Mouse (Mus musculus) frontal cortex, postnatal 36 days (tissue): Measurements from ENCODE around the gene Slc6a9.

Experiments used
- DNase-seq, 2 experiments: peaks; one replicate each; pipeline ENCODE4 v3.0.0; 2022; ENCODE audit warnings: low spot score in 2 of 2

Slc6a9 gene

DNA sequence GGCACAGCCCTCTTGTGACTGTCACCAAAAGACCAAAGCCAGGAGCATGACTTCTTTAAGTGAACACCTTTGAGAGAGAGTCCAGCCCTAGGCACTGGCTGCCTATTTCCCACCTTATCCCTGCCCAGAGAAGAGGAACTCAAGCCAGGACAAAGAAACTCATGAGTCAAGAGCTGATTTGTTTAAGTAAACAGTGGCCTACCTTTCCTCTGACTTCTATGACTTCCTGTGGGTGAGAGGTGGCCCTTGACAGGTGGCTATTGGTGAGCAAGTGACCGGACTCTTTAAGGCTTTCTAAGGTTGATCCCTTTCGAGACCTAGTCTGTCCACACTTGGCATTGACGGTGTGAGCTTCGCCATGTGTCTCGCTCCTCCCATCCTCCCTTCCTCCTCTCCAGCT, 6.5 kb downstream of the Slc6a9 start:
- DNase-seq: no peak

DNA sequence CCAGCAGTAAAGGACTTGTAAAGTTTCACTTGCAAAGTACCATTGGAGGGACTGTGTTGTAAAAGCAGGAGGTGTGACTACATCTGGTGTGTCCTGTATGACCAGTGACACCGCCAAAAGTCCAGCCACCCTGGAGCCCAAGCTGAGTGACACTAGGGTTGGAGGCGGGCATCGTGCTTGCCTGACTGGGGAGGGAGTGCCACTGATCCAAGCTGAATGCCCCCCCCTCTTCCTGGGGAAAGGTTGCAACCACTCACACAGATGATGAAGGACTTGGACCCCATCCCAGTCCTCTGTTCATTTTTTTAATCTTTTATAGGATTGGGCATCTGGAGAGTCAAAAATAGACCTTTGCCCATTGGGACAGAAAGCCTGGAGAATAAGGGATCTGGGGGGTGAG, 7.3 kb downstream of the Slc6a9 start:
- DNase-seq: no peak

DNA sequence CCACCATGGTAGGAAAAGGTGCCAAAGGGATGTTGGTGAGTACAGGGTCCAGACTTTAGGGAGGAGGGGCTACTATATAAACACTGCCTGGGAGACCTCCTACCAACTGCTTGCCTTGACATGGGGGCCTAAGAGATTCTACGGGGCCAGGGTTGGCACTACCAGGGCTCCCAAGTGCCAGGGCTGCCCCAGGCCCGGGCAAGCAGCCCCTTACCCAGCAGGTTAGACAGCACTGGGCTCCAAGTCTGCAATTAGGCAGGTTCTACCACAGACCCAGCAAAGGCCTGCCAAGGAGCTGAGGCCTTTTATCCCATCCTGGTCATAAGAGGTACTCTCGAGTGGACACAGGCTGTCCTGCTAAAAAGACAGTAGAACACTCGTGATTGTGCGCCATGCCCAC, 8.8 kb downstream of the Slc6a9 start:
- no peak for DNase-seq

DNA sequence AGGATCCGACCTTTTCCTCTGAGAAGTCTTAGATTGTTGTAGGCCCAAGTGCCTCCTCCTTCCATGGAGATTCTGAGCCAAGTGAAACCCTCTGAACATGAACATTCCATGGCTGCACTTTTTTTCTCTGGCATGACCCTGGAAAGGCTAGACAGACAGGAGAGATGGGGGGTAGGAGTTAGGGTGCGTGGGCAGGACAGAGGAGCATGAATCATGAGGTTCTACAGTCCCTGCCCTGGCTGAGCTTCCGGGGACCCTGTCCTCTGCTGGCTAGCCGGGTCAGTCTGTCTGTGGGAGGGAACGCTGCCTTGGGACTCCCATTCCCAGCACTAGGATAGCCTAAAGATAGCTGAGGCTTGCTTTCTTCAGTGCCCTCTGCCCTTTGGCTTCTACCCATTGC, 10.2 kb downstream of the Slc6a9 start:
- DNase-seq: no peak

DNA sequence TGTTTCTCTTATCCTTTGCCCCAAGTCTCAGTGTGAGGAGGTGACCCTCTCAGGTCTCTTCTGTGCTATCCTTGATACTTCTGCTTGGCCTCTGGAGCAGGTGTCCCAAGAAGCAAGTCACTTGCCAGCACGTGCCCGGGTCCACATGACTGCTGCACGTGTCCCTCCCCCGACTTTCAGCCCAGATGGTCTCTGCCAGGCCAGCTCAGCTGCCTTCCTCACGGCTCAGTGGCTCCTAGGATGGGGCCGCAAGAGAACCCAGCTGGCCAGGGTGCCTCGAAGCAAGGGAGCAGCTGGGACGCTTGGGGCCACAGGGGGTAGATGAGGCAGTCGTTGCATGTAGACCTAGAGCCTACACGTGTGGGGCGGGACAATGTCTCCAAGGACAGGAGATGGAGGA, 11.0 kb downstream of the Slc6a9 start:
- no peak for DNase-seq

- DNase-seq: no peak
Measured at GRCm38 (mm10) chr4:117846261-117846660, 12.0 kb downstream of the Slc6a9 start.

- peak in 1 of 2 experiments; percentile 52 for DNase-seq
Measured at GRCm38 (mm10) chr4:117847011-117847410, 12.7 kb downstream of the Slc6a9 start.

DNA sequence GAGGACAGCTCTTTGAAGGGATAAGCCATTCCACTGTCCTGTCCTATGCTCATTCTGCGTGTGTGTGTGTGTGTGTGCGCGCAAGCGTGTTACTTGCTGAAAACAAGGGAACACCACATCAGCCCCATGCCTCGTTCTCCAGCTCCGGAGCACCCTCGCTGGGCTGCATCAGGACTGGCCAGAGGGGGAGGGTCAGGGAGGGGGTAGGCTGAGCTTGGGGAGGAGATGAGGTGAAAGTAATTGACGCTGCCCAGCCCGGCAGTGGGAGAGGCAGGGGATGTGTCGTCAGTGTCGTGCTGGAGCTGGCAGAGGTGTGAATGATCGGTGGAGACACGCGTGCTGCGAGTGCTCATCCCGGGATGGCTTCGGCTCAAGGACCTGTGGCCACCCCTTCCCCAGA, 14.8 kb downstream of the Slc6a9 start:
- DNase-seq: no peak

DNA sequence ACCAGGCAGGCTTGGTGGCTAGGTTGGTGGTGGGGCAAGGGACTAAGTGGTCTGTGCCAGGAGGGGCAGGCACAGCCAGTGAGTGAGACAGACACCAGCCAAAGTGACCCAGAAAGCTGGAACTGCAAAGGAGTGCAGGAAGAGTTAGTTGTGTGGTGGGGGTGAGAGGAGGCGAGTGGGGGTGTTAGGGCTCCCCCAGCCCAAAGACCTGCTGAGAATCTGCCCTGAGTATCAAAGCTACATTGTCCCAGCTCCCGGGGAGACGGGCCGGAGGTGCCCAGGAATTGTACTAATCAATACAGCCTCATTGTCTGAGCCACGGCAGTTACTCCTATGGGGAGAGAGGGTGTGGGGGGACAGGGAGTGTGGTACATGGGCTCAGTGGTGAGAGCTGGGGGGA, 15.2 kb downstream of the Slc6a9 start:
- DNase-seq: no peak

DNA sequence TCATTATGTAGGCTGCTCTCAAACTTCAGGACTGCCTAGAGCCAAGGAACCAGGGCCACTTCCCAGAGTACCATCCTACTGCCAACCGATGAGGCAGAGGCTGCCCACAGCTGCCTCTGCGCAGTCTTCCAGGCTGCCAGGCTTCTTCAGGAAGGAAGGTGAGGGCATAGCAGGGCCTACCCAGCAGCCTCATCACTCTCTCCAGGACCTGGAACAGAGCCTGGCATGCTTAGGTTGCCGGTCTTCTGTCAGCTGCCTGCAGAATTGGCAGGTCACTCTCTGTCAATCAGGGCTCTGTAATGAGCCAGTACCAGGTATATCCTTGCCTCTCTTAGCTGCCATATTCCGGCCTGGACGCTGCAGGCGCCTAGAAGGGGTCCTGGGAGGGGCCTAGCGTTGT, 15.9 kb downstream of the Slc6a9 start:
- no peak for DNase-seq

GRCm38 (mm10) chr4:117850871-117851270, 16.6 kb downstream of the Slc6a9 start:
- no peak for DNase-seq

GRCm38 (mm10) chr4:117852152-117852868, 18.0 kb downstream of the Slc6a9 start:
- no peak for DNase-seq

- no peak for DNase-seq
Measured at GRCm38 (mm10) chr4:117855146-117855545, 20.8 kb downstream of the Slc6a9 start.

GRCm38 (mm10) chr4:117858794-117859193, 24.5 kb downstream of the Slc6a9 start:
- peak; percentile 55 to 57 for DNase-seq

- no peak for DNase-seq
Measured at GRCm38 (mm10) chr4:117860570-117860969, 26.3 kb downstream of the Slc6a9 start.

DNA sequence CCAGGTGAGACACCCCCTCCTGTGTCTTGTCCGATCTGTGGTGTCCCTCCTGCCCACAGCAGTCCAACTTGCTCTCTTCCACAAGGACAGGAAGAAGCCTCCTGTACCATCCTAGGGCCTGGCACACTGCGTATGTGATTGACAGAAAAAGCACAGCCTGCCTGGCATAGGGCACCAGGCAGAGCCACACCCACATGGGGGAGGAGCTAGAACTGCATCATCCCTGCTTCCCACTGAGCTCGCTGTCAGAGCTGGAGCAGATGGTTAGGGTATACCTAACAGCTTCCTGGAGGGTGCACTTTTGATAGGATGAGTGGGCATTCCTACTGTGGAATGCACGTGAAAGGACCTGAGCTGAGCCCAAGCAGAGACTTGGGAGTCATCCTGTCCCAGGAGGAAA, 28.5 kb downstream of the Slc6a9 start:
- DNase-seq: peak in 1 of 2 experiments; percentile 66

GRCm38 (mm10) chr4:117866083-117866482, 31.8 kb downstream of the Slc6a9 start:
- no peak for DNase-seq

GRCm38 (mm10) chr4:117867000-117867399, 32.7 kb downstream of the Slc6a9 start:
- DNase-seq: no peak

DNA sequence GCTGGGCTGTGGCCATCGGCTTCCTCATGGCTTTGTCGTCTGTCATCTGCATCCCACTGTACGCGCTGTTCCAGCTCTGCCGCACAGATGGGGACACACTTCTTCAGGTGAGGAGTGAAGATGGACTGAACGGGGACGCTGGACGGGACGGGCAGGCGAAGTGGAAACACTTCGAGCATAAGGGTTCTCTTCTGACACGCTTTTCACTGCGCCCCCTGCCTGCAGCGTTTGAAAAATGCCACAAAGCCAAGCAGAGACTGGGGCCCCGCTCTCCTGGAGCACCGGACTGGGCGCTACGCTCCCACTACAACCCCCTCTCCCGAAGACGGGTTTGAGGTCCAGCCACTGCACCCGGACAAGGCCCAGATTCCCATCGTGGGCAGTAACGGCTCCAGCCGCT, 33.5 kb downstream of the Slc6a9 start:
- DNase-seq: peak in 1 of 2 experiments; percentile 52

DNA sequence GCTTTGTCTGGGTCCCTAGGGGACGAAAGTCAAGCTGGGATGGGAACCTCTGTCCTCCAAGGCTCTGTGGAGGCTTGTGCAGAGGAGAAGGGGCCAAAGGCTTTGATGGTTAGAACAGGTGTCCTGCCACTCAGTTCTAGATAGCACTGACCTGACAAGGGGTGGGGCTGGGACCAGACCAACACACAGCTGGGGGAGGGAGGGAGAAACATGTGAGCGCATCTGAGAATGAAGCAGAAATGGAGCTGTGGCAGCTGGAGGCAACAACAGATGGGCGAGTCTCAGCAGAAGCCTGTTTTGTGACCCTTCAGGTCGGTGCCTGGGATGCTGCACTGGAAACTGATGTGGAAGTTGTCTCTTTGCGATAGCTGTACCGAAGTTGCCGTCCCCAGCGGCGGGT, 35.0 kb downstream of the Slc6a9 start:
- DNase-seq: no peak

GRCm38 (mm10) chr4:117870437-117870836, 36.1 kb downstream of the Slc6a9 start:
- DNase-seq: no peak

DNA sequence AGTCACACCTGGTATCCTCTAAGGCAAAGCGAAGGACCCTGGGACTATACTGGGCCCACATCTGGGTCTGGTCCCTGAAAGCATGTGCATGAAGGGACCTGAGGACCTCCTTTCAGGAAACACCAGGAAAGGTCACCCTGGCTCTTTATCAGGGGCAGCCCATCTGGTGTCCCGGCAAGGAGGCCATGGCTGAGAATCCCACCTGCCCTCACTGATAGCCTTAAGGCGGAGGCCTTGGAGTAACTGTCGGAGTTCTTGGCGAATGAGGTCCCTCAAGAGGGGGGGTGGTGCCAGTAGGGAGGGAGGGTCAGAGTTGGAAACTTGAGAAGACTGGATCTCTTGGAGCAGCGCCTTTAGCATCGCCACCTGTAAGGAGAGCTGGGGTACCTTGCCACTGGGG, 37.5 kb downstream of the Slc6a9 start:
- no peak for DNase-seq

DNA sequence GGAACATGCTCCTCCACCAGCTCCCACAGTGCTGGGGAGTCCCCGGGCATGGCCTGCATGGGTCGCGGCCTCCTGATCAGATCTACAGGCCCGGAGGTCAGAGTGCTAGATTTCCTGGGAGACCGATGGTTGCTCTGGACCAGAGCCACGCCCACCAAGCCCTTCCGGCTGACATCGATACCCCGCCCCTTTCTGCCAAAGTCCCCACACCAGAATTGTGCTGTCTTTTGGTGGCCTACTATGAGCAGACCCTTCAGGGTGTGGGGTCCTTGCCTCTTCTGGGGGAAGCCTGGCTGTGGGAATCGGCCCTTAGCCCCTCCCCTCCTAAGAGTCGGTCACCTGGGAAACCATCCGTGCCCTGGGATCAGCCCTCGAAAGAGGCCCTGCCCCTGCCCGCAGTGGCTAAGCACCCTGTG, 38.2 kb downstream of the Slc6a9 start, which contains the start of gene Ccdc24:
Gene Ccdc24, minus strand, starts transcription at position 87 of the 416 bp plus-strand sequence.
- no peak for DNase-seq

- DNase-seq: no peak
Measured at GRCm38 (mm10) chr4:117873615-117874014, 39.3 kb downstream of the Slc6a9 start.
